Mouse (Mus musculus): ENCODE results near the gene Tbc1d1.
"Not testable (repeated sequence)": the region's sequence is repeated elsewhere in the genome, so short reads cannot be mapped to it uniquely, and the experiment has no call there.

Gene Tbc1d1

DNA sequence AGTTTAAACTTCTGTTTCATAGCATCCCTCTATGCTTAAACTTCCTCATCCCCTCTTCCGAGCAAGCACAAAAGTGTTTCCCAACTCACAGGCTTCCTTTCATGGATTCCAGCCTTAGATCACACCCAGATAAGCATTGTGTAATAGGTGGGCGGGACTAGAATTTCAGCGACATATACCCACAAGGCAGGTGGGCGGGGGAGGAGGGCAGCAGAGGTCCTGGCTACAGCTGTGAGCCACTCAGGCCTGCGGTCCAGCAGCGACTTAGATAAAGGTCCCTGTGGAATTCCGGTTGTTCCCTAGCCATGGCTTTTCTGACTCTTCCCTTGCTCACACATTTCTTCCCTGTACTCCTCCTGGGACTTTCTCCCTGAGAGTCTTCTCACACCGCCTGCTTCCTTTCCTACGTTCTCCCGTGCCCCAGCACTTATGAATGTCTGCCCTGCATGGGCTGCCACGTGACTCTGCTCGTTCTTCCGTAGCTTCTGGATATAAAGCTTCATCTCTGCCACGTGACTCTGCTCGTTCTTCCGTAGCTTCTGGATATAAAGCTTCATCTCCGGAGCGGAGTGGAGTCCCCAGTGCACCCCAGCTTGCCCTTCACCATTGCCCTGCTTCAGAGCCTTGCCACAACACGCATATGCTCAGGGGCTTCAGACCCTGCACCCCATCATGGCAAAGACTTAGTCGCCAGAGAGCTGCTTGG, 142.4 kb downstream of the Tbc1d1 start:
- in situ Hi-C loops (cut with MboI; ENCODE audit: low sequenced_read_pairs): no loop called here

DNA sequence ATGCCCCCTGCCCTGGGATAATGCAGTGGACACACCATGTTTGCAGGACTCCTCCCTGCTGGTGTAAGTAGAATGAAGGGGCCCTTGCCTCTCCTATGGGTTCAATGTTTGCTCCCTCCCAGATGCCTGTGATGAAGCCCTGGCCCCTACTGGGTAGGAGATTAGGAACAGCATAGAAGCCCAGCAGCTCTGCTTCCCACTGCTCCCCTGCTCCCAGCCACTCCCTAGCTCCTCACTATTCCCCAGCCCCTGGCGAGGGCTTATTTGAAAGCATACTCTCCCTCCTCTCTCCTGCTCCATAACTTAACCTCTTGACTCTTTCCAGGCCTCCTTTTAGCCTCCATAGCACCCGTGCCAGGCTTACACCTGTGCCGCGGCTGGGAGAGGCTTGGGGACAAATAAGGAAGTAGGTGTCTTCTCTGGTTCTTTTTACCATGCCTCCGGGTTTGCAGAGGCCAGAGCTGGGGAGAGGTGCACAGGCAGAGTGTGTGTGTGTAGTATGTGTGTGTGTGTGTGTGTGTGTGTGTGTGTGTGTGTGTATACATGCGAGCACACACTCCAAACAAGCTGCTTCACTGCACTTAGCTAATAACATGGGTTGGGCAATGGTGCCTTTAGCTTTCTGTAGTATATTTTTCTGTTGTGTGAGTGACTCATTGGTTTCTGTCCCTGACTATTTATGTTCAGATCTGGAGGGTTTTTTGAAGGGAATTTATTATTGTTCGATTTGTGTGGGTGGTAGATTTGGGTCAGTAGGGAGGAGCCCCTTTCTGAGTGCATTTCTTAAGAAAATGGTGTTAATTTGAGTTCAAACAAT, 143.6 kb downstream of the Tbc1d1 start:
- in situ Hi-C loops (cut with MboI; ENCODE audit: low sequenced_read_pairs): no loop called here

DNA sequence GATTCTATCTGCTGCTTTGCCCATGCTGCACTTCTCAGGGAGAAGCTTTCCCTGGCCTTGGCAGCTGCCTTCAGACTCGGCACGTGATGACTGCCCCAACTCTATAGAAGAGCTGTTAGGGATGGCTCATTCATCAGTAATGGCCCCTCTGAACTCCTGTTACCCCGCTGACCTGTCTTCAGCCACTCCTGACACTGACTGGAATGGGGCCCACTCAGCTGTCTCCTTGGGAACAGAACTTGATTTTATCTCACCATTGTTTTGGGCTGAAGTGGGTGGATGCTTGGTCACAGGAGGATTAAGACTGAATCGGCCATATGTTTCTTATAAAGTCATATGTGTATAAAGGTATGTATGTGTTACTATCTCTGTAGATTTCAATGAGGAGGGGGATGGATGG, 145.1 kb downstream of the Tbc1d1 start:
- in situ Hi-C loops (cut with MboI; ENCODE audit: low sequenced_read_pairs): no loop called here

DNA sequence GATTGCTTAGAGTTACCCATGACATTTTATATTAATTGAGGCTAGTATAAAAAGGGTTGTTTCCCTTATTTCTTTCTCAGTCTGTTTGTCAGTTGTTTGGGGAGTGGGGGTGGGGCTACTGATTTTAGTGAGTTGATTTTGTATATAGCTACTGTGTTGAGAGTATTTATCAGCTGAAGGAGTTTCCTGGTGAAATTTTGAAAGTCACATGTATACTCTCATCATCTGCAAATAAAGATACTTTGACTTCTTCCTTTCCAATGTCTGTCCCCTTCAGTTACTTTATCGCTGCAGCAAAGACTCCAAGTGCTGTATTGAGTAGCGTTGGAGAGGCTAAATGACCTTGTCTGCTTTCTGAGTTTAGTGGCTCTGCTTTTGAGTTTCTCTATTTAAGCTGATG, 151.2 kb downstream of the Tbc1d1 start:
- in situ Hi-C loops (cut with MboI; ENCODE audit: low sequenced_read_pairs): no loop called here

DNA sequence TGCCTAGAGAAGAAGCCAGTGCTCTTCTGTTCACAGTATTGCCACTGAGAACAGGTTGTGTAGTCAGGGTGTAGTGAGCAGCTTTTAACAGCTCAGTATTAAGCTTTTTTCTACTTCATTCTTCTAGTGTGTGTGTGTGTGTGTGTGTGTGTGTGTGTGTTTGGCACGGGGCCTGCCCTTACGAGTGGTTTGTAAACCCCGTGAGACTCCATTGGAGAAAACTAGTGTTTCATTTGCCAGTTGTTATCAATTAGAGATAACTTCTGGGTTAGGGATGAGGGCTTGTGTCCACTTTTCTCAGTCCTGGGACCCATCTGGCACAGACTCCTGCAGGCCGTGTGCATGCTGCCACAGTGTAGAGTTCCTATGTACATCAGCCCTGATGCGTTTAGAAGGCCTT, 156.2 kb downstream of the Tbc1d1 start:
- in situ Hi-C loops (cut with MboI; ENCODE audit: low sequenced_read_pairs): no loop called here

DNA sequence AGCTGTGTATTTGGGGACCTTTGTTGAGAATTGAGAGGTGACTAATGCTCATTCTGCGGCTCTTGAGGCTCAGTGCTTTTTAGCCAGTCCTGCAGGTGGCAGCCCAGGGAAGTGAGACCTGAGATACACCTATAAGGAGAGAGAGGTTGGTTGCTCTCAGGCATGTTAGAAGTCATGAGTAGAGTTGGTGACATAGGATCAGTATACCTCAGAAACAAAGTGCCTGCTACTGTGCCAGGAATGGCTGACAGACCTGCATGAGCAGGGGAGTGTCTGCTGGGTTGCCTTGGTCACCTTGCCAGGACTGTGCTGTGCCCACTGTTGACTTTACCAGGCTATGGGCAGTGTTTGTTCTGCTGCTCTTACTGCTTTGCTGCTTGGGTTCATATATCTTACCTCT, 157.4 kb downstream of the Tbc1d1 start:
- in situ Hi-C loops (cut with MboI; ENCODE audit: low sequenced_read_pairs): no loop called here

DNA sequence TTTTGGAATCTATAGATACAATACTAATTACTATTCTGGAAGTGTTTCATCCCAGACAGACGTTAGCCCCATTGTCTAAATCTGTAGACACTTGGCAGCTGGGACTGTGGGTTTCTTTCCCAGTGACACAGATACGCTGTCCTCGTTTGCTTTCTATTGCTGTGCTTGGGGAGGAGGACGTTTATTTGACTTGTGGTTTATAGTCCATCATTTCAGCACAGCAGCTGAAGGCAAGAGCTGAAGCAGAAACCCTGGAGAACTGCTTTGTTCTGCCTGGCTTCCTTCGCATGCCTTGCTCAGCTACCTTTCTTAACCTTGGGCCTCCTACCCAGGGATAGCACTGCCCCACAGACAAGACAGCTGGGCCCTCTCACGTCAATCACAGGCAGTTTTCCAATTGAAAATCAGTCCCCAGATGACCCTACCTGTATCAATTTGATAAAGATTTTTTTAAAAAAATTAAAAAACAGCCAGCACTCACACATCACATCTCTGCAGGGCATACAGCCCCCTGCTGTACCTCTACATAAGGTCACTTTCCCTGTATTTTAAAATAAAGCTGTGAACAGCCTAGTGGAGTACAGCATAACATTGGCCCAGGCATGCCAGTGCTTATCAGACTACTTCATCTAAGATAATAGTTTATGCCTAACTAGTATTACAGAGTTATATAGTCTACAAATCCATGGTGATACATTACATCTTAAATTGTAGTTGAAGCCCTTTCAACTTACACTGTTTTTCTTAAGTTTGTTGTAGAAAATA, 158.4 kb downstream of the Tbc1d1 start:
- in situ Hi-C loops (cut with MboI; ENCODE audit: low sequenced_read_pairs): no loop called here

DNA sequence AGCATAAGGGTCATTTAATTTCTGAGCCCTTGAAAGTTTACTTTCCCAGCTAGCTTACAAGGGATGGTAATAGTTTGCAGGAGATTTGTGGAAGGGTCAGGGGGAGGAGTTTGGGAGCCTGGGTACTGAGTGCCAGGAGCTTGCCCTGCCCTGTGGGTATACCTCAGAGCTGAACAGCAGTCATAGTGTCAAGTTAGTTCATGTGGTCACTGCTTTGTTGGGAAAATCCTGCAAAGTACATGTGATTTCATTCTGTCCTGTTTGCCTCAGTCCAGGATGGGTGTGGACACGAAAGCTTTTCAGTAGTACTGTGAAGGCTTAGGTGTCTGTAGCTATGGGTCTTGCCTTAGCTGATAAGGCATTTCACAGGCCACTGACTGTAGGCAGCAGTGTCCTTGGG, 159.0 kb downstream of the Tbc1d1 start:
- in situ Hi-C loops (cut with MboI; ENCODE audit: low sequenced_read_pairs): no loop called here

DNA sequence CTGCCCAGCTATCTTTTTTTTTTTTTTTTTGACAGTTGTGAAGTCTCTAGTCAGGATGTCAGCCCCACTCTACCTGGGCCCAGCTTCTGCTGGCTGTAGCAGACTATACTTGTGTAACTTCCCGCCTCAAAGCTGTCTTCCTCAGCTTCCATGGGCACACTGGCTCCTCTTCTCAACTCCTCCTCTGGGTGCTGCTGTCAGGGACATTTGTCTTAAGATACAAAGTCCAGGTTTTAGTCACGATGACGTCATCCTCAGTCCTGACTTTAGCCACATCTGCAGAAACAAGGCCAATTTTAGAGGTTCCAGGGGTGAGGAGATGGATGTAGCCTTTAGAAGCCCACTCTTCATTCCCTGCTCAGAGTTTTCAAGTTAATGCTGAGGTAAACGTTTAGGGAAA, 167.2 kb downstream of the Tbc1d1 start:
- in situ Hi-C loops (cut with MboI; ENCODE audit: low sequenced_read_pairs): no loop called here

DNA sequence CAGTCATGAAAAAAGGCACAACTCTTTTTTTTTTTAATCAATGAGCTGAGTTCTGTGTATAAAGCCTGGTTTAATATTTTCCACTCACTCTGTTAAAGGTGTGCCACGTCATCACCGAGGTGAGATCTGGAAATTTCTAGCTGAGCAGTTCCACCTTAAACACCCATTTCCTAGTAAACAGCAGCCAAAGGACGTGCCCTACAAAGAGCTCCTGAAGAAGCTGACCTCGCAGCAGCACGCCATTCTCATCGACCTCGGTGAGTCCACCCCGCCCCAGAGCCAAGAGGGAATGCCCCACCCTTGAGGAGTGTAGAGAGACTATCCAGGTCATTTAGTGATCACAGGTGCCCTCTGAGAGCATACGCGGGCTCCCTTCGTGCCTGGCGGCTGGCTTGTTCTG, 168.2 kb downstream of the Tbc1d1 start:
- in situ Hi-C loops (cut with MboI; ENCODE audit: low sequenced_read_pairs): no loop called here

DNA sequence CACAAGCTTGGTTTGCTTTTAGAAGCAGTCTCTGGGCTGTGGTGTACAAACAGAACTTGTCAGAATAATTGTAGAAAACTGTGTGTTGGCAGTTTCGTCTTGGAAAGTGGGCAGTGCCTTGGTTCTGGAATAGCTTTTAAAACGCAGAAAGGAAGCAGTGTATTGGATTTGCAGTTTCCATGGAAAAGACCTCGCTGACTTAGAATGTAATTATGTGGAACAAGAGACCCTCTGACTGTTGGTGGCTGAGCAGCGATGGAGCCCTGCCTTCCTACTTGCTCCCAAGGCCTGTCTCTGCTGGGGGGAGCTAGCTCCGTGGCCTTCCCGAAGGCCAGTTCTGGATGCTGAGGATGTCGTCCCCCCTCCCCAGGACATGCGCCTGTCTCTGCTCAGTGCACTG, 168.8 kb downstream of the Tbc1d1 start:
- in situ Hi-C loops (cut with MboI; ENCODE audit: low sequenced_read_pairs): no loop called here

DNA sequence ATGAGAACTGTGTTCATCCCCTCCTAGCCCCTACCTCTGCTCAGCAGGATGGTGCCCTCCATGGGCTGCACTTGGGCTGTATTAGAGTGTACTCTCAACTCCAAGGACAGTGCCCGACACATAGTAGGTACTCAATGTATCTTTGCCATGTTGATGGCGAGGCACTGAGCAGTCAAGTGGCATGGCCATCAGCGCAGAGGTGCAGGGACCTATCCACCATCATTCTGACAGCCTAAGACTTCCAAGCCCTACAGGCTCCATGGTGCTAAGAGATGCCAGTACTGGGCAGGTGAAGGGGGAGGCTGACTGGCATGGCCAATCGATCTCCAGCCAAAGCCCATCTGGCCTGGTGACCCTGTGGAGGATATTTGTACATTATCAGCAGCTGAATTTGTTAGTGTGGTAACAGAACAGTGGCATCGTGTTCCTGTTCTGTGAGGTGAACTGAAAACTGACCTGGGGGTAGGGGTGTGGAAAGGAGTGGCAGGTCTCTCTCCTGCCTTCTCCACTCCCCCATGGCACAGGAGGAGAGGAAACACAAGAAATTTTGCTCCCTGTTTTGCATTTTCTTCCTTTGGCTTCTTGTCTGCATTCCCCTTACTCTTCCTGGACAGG, 169.7 kb downstream of the Tbc1d1 start:
- in situ Hi-C loops (cut with MboI; ENCODE audit: low sequenced_read_pairs): no loop called here

DNA sequence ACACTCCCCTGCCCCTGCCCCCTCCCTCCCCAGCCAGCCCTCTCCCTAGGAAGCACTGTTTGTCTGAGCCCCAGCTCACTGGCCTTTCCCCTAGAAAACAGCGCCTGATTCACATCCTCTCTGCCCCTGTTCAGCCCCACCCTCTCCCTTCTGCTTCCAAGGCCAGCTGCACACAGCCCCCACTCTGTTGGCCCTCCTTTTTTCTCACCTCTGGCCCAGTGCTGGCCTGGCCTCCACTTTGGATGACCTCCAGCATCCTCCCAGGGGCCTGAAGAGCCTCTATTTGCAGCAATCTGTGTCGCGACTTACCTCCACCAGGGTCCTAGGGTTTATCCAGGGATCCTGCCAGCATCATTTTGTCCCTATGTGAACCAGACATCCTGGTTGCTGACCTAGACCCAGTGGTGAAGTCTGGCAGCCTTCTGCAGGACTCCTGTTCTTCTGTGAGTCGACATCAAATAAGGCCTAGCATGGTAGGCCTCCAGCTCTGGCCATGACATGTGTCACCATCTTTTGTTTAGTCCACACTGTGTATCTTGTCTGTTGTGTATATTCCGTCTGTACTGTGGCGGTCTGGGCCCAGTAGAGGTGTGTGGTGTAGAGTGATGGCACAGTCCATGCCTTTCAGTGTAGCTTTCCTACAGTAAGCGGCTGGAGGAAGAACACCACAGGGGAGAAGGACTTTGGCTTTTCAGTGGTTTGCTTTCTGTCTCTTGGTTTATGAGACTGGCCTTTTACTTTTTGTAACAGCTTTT, 170.5 kb downstream of the Tbc1d1 start:
- in situ Hi-C loops (cut with MboI; ENCODE audit: low sequenced_read_pairs): no loop called here

DNA sequence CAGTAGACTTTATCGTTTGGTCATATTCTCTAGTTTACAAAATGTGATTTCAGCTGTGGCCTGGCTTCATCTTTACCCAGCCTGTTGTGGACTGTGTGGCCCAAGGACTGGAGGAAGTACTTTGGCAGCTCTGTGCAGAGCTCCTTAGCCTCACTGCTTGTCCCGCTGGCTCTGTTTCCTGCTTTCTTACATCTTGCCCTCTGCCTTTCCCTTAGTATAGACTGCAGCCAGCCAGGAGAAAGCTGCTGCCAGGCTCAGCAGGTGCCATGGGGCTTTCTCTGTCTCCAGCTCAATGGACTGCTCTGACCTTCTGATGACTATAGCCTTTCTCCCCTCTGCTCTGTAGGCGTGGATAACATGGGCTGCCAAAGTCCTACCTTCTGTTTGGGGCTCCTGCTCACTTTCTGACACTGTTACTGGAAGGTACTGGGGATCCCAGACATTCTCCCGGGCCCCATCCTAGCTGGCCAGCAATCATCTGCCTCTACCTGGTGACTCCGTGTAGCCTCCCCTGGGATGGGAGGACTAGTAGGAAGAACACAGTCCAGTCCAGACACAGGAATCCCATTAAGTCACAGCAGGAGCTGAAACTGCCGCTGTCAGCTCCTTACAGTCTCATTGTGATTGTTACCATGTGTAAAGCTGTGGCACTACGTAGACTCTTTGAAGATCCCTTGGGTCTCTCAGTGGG, 171.3 kb downstream of the Tbc1d1 start:
- in situ Hi-C loops (cut with MboI; ENCODE audit: low sequenced_read_pairs): no loop called here

DNA sequence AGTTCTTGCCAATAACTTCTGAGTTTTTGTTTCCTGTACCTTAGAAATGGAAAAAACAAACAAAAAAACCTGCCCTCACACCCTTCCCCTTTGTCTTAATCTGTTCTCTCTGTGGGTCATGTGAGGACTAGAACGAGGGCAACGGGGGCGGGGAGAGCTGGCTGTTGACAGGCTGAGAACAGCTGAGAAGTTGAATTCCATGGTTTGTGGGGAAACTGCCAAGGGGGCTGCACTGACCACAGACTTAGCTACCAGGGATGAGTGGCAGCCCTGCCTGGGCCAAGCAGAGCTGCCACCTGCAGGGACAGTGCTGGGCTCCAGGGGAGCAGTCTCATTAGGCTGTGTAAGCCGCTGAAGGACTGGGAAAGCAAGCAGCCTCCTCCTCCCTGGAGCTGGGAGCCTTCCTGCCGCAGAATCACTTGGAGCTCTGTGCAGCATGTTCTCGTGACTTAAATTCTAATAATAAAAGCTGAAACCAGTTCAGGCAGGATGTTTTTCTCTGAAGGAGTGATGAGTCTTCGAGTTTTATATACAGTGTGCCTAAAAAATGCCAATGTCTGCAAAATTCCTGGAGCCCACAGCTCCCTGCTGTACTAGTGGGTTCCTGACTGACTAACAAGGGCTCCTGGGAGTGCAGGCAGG, 180.8 kb downstream of the Tbc1d1 start:
- in situ Hi-C loops (cut with MboI; ENCODE audit: low sequenced_read_pairs): no loop called here

DNA sequence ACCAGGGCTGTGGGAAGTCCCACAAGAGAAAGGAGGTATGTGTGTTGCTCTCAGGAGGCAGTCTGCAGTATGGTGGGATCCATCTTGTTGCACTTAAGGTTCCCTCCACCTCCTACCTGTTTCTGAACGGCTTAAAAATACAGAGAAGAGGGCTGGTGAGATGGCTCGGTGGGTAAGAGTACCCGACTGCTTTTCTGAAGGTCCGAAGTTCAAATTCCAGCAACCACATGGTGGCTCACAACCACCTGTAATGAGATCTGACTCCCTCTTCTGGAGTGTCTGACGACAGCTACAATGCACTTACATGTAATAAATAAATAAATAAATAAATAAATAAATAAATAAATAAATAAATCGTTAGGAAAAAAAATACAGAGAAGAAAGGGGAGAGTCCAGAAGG, 182.7 kb downstream of the Tbc1d1 start:
- in situ Hi-C loops (cut with MboI; ENCODE audit: low sequenced_read_pairs): not testable (repeated sequence)

DNA sequence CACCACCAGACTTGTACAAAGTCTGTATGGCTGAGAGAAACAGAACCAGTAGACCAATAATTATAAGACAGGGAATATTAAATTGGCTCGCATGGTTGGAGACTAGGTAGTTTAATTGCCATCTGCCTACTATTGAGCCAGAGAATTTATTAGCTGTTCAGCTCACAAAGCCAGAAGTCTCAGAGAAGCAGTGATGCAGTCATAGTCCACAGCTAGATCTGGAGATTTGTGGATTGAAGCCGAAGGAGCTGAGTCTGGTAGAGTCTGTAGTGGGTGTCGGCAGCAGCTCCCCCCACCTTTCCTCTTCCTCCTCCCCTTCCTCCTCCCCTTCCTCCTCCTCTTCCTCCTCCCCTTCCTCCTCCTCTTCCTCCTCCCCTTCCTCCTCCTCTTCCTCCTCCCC, 184.3 kb downstream of the Tbc1d1 start:
- in situ Hi-C loops (cut with MboI; ENCODE audit: low sequenced_read_pairs): no loop called here

DNA sequence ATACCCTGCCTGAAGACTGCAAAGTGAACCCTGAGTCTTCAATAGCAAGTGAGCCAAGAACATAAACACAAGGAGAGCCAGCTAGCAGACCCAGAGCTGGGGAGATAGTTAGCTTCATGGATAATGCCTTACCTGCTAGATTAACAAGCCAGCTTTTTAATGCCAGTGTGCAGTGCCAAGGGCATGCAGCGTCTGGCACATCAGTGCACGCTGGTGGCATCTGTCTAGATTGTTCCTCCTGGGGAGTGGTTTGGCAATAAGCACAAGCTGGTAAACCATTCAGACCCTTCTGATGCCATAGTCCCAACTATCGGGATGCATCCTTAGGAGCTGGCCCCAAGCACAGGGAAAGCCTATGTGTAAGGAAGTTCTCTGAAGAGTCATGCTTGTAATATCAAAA, 185.6 kb downstream of the Tbc1d1 start:
- in situ Hi-C loops (cut with MboI; ENCODE audit: low sequenced_read_pairs): no loop called here

DNA sequence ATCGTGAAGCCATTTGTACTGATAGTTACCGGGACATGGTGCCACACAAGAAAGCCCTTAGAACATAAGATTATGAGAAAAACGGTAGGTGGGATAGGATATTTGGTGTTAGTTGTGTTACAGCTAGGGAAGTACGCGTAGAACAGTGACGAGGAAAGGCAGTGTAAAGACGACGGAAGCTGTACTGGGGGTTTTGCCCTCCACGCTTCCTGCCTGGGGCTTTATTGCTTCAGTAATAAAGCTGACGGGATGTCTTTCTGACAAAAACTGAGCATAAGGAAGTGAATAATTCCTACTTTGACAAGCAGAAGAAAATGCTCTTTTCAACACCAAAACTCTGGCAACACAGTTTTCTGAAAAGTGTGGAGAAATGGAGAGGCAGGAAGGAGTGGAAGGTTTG, 186.0 kb downstream of the Tbc1d1 start:
- in situ Hi-C loops (cut with MboI; ENCODE audit: low sequenced_read_pairs): no loop called here

Data from CH12F3 (cell line).